Mouse (Mus musculus) forebrain, embryonic 11.5 days (tissue): ENCODE measurements around the gene Zfp212. TPM values are rescaled to one million over a fixed set of nuclear protein-coding genes. Genes with fewer than 3 reads are reported as not detected.
A peak's percentile ranks its signal among the peaks of the same experiment; 100 is the strongest.
"Not testable (repeated sequence)": the region's sequence is repeated elsewhere in the genome, so short reads cannot be mapped to it uniquely, and the experiment has no call there.

ENCODE experiments used
- ATAC-seq: fragments of 200-750 bp; cut with Nextera tagmentation; replicated peaks from 2 replicates; pipeline ENCODE4 v1.8.0; 2017; ENCODE audit warnings: moderate TSS enrichment; ENCODE audit not compliant: low FRiP score
- DNase-seq: peaks from one replicate; pipeline ENCODE4 v3.0.0-alpha.2; 2017; ENCODE audit warnings: low spot score
- H3K27ac ChIP-seq: fragments of 300-500 bp; sonication (generic); 2 replicates; pipeline ENCODE4 v1.5.1; 2014; ENCODE audit warnings: low read depth, low read length
- H3K27me3 ChIP-seq: fragments of 300-500 bp; sonication (generic); 2 replicates; pipeline ENCODE4 v1.6.1; 2014; ENCODE audit warnings: mild to moderate bottlenecking, low read length, mixed read lengths; ENCODE audit not compliant: control insufficient read depth, insufficient read depth
- H3K36me3 ChIP-seq: fragments of 300-500 bp; sonication (generic); 2 replicates; pipeline ENCODE4 v1.6.1; 2014; ENCODE audit warnings: mild to moderate bottlenecking, low read length, moderate library complexity, mixed read lengths; ENCODE audit not compliant: control insufficient read depth, insufficient read depth
- H3K4me1 ChIP-seq: fragments of 300-500 bp; sonication (generic); replicated peaks from 2 replicates; pipeline ENCODE4 v1.6.1; 2014; ENCODE audit warnings: low read length, mixed read lengths; ENCODE audit not compliant: control insufficient read depth, insufficient read depth
- H3K4me2 ChIP-seq: fragments of 300-500 bp; sonication (generic); 2 replicates; pipeline ENCODE4 v1.6.1; 2014; ENCODE audit warnings: low read depth, mild to moderate bottlenecking, low read length, moderate library complexity, mixed read lengths; ENCODE audit not compliant: severe bottlenecking
- H3K4me3 ChIP-seq: fragments of 300-500 bp; sonication (generic); 2 replicates; pipeline ENCODE4 v1.5.1; 2014; ENCODE audit warnings: low read depth, low read length
- H3K9ac ChIP-seq: fragments of 300-500 bp; sonication (generic); 2 replicates; pipeline ENCODE4 v1.6.1; 2014; ENCODE audit warnings: low read length
- H3K9me3 ChIP-seq: fragments of 300-500 bp; sonication (generic); 2 replicates; pipeline ENCODE4 v1.6.1; 2016; ENCODE audit warnings: low read length, mixed read lengths; ENCODE audit not compliant: control insufficient read depth
- WGBS: fragments of 180-500 bp; shearing (Covaris S2); extraction: QIAGEN DNeasy Blood & Tissue Kit; methylation state at CpG from one replicate; pipeline ENCODE4 v1.1.7; 2014; 5-methylcytosine and 5-hydroxymethylcytosine counted together
- polyA plus RNA-seq: library from polyadenylated mRNA; unstranded; fragments of >200 nt; fragmentation: Nextera tagmentation; extraction: Ambion mirVana; gene quantifications from 2 replicates; pipeline ENCODE4 v1.2.1, GENCODE M21; 2014

Gene Zfp212
- polyA plus RNA-seq, 1 experiment from 2014 or later = 17.5 TPM

- Histone ChIP-seq H3K9me3 (no peaks in the 10 kb centered on the region), H3K9ac (peak within 1 kb of the TSS; percentile 72), H3K4me1 (peaks cover 3% of the 10 kb centered on the region; the same call in 1 of the 2 replicates), H3K4me3 (peak within 1 kb of the TSS; percentile 62), H3K4me2 (peak within 1 kb of the TSS; percentile 90), H3K27ac (0 out of 2 replicates have a peak within 1 kb of the TSS, but pooled peaks have one; percentile 28), H3K36me3 (no peaks in the 10 kb centered on the region), H3K27me3 (no peaks in the 10 kb centered on the region; the same call in 1 of the 2 replicates)
- under 1% methylated on average over 31 of the region's 31 CpGs for WGBS
- DNase-seq (peak; percentile 95), ATAC-seq (peak; percentile 100)
These were observed 33.0 kb downstream of the Zfp212 start, which contains the start of gene Zfp956 for GRCm38 (mm10) chr6:47953191-47953726. Gene Zfp956 (plus strand): TSS chr6:47953390.

GRCm38 (mm10) chr6:47954425-47954824 lies 34.1 kb downstream of the Zfp212 start:
- no peak overlapping the region; the same call in 1 of the 2 replicates for H3K4me2 ChIP-seq
- no peak for DNase-seq
- H3K9ac ChIP-seq = no peak overlapping the region; the same call in 1 of the 2 replicates
- ATAC-seq = no peak
- peaks cover 3% of the 10 kb centered on the region; the same call in 1 of the 2 replicates for H3K4me1 ChIP-seq
- no peaks in the 10 kb centered on the region for H3K9me3 ChIP-seq
- no peak overlapping the region for H3K27ac ChIP-seq
- no peaks in the 10 kb centered on the region; the same call in 1 of the 2 replicates for H3K36me3 ChIP-seq
- WGBS = 92% methylated on average over 3 of the region's 3 CpGs
- no peaks in the 10 kb centered on the region; the same call in 1 of the 2 replicates for H3K27me3 ChIP-seq
- H3K4me3 ChIP-seq = peak overlapping the region; percentile 62; the same call in 1 of the 2 replicates

- H3K36me3 ChIP-seq = no peaks in the 10 kb centered on the region; the same call in 1 of the 2 replicates
- ATAC-seq (no peak), DNase-seq (no peak)
- no peaks in the 10 kb centered on the region for H3K9me3 ChIP-seq
- H3K9ac ChIP-seq = no peak overlapping the region
- no peak overlapping the region for H3K4me3 ChIP-seq
- H3K4me1 ChIP-seq = peaks cover 3% of the 10 kb centered on the region; the same call in 1 of the 2 replicates
- no peak overlapping the region for H3K27ac ChIP-seq
- no peak overlapping the region for H3K4me2 ChIP-seq
- H3K27me3 ChIP-seq = no peaks in the 10 kb centered on the region; the same call in 1 of the 2 replicates
These were observed 37.5 kb downstream of the Zfp212 start for GRCm38 (mm10) chr6:47957816-47958215.

GRCm38 (mm10) chr6:47960685-47961421 lies 40.6 kb downstream of the Zfp212 start:
- Histone ChIP-seq H3K9me3 (no peaks in the 10 kb centered on the region), H3K36me3 (no peaks in the 10 kb centered on the region; the same call in 1 of the 2 replicates), H3K4me2 (no peak overlapping the region), H3K4me1 (no peaks in the 10 kb centered on the region), H3K4me3 (no peak overlapping the region), H3K27ac (no peak overlapping the region), H3K9ac (no peak overlapping the region), H3K27me3 (no peaks in the 10 kb centered on the region)
- WGBS = 91% methylated on average over 6 of the region's 6 CpGs
- ATAC-seq = no peak
- DNase-seq = no peak

GRCm38 (mm10) chr6:47963051-47963450 lies 42.8 kb downstream of the Zfp212 start:
- Histone ChIP-seq H3K9me3 (no peaks in the 10 kb centered on the region), H3K27me3 (no peaks in the 10 kb centered on the region), H3K4me2 (no peak overlapping the region), H3K4me3 (no peak overlapping the region), H3K4me1 (no peaks in the 10 kb centered on the region), H3K27ac (no peak overlapping the region), H3K36me3 (no peaks in the 10 kb centered on the region; the same call in 1 of the 2 replicates), H3K9ac (no peak overlapping the region)
- no peak for ATAC-seq
- WGBS = 92% methylated on average over 7 of the region's 7 CpGs
- DNase-seq = no peak

- not testable (repeated sequence) for H3K27ac ChIP-seq, H3K9ac ChIP-seq, ATAC-seq, H3K9me3 ChIP-seq, H3K4me2 ChIP-seq, H3K4me1 ChIP-seq, H3K27me3 ChIP-seq, H3K4me3 ChIP-seq, DNase-seq, H3K36me3 ChIP-seq
- WGBS = 97% methylated on average over 1 of the region's 1 CpGs
These were observed 47.9 kb downstream of the Zfp212 start for GRCm38 (mm10) chr6:47968166-47968565.

- 85% methylated on average over 1 of the region's 1 CpGs for WGBS
- DNase-seq (no peak), ATAC-seq (no peak)
- Histone ChIP-seq H3K4me3 (no peak overlapping the region), H3K36me3 (no peaks in the 10 kb centered on the region), H3K9ac (no peak overlapping the region), H3K27ac (no peak overlapping the region), H3K4me1 (no peaks in the 10 kb centered on the region), H3K9me3 (no peaks in the 10 kb centered on the region), H3K27me3 (no peaks in the 10 kb centered on the region), H3K4me2 (no peak overlapping the region)
These were observed 54.3 kb downstream of the Zfp212 start for GRCm38 (mm10) chr6:47974599-47974998.

- H3K4me2 ChIP-seq = no peak overlapping the region
- WGBS = 21% methylated on average over 6 of the region's 6 CpGs
- no peak for ATAC-seq
These were observed 58.7 kb downstream of the Zfp212 start for GRCm38 (mm10) chr6:47978897-47979368.

More at GRCm38 (mm10) chr6:47978897-47979368, 58.7 kb downstream of the Zfp212 start:
- DNase-seq = peak; percentile 73
- Histone ChIP-seq H3K4me1 (no peaks in the 10 kb centered on the region), H3K27me3 (no peaks in the 10 kb centered on the region), H3K4me3 (no peak overlapping the region), H3K36me3 (no peaks in the 10 kb centered on the region), H3K9ac (no peak overlapping the region), H3K9me3 (no peaks in the 10 kb centered on the region), H3K27ac (no peak overlapping the region)
